Mouse (Mus musculus) activated CD4-positive, CD25-positive, alpha-beta regulatory T cell, adult 4 months (primary cell): ENCODE data around the gene Pygl. TPM values are rescaled to one million over a fixed set of nuclear protein-coding genes. Genes with fewer than 3 reads are reported as not detected.
A peak's percentile ranks its signal among the peaks of the same experiment; 100 is the strongest.

Source experiments
- ATAC-seq: one replicate; pipeline ENCODE4 v1.8.0; 2017
- polyA plus RNA-seq, 2 experiments: library from polyadenylated mRNA; unstranded; fragments of 100-300 nt; shearing (Covaris generic); gene quantifications; one replicate each; pipeline ENCODE4 v1.2.1; 2017

Pygl gene
- under 1 TPM; 0.17 to 0.42 TPM for polyA plus RNA-seq

GRCm38 (mm10) chr12:70231294-70231693 lies at the start of gene Pygl:
Pygl (minus strand) TSS chr12:70231488.
- ATAC-seq: no peak

DNA sequence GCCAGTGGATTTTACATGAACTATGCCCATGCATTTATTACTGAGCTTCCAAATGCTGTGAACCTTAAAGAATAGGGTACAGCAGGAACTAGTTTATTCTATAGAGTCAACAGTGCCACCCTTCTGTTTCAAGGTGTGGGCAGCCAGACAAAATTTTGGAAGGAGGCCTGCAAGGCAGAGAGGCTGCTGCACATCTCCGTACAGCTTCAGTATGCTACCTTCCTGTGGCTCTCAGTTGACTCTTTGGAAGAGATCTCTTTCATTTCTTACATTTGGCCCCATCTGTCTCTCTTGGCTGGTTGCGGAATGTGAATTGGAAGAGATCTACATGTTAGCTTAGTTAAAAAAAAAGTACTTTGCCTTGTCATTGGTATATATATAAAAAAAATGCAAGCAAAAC lies 49.6 kb upstream of the Pygl start:
- ATAC-seq: no peak

- no peak for ATAC-seq
These were observed 49.1 kb upstream of the Pygl start for GRCm38 (mm10) chr12:70280381-70280780.

DNA sequence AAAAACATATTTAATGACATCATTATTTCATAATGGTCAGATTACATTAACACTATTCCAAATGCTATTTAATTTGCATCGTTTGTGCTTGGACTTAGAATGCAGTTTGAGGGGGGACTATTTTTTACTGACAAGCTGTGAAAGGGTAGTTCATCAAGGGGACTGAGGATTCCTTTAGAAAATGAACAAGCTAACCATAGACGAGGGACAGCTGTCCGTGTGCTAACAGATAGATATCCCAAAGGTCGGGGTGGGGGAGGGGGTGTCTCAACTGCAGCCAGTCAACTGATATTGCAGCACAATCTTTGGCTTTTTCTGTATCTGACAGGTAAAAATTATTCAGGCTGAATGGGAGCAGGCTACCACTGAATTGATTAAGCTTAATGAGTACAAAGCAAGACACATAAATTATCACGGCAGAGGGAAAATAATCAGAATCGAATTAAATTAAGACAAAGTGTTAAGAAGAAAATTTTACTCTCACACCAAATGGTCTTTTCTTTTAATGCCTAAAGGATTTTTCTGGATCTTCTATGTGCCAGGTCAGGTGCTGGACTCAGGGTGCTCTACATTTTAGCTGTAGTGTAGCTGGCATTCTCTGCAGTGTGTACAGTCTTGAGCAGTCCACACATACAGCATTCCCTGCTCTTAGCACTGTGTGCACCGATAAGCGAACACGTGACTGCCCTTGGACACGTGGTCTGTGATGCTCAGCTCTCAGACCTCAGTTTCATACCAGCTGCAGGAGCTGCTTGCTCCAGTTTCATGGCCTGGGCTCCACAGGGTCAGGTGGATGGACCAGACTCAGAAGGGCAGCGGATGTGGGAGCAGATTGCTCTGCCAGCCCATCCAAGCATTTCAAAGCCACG lies 46.0 kb upstream of the Pygl start:
- ATAC-seq: no peak

- no peak for ATAC-seq
These were observed 38.4 kb upstream of the Pygl start for GRCm38 (mm10) chr12:70269724-70270123.

- no peak for ATAC-seq
These were observed 36.0 kb upstream of the Pygl start for GRCm38 (mm10) chr12:70267314-70267713.

DNA sequence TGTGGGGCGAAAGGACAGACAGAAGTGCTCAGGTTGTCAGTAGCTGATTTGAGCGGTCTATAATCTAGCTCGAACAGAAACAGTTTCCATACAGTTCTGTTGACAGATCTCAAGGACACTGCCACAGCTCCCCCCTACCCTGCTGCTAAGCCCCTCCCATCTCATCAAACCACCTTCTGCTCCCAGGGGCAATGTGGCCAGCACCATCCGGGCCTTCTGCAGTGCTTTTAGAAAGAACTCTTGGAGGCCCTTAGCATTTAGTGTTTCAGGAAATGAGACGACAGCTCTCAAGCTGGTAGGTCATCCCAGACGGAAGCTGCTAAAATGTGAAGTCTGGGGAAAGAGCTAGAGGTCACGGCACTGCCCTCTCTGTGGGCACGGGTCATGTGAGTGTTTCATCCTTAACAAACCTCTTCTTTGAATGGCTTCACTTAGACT lies 35.2 kb upstream of the Pygl start:
- ATAC-seq: no peak

DNA sequence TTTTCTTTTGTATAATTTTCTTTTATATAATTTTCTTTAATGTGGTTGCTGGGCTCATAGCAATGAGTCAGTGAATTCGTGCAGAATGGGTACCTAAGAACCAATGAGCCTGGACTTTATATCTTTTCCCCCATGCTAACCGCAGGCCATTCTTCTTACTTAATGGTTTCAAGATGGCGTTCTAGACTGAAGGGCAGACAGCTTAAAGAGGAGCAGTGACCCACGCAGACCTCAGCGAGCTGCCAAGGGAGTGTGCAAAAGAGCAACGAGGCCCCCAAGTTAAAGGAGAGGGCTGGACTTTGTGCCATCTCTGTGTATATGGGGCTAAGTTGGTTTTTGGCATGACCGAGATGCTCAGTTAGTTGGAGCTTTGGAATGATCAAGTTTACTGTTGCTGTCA lies 32.4 kb upstream of the Pygl start:
- ATAC-seq: no peak

GRCm38 (mm10) chr12:70262271-70262953 lies 31.1 kb upstream of the Pygl start:
- ATAC-seq: no peak

DNA sequence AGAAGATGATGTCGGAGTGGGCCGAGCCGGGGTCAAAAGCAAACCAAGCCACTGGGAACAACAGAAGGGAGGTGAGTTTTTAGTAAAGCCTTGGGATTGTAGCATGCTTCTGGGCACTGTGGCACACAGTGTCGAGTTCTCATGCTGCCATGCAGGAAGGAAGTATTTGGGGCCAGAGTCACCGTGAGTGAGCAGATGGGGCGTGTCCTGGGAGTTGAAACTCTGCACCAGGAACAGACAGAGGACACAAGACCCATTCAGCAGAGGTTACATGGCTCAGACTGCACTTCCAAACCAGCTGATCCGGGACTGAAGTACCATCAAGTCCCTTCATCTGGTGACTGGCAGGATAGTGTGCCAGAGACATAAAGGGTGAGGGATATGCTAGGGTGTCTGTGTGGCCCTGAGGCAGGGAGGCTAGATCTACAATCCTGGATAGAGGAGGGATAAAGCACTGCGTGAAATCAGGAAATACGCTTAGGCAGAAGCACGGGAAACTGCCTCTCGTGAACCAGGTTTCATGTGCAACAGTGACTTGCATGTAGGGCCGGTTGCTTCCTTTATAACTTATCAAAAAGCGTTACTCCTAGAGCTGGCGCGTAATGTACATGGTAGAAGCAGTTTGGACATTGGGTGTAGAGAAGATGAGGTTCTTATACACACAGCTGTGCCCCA lies 20.1 kb upstream of the Pygl start:
- no peak for ATAC-seq

GRCm38 (mm10) chr12:70249616-70250157 lies 18.4 kb upstream of the Pygl start:
- no peak for ATAC-seq

GRCm38 (mm10) chr12:70247683-70248474 lies 16.6 kb upstream of the Pygl start:
- no peak for ATAC-seq

DNA sequence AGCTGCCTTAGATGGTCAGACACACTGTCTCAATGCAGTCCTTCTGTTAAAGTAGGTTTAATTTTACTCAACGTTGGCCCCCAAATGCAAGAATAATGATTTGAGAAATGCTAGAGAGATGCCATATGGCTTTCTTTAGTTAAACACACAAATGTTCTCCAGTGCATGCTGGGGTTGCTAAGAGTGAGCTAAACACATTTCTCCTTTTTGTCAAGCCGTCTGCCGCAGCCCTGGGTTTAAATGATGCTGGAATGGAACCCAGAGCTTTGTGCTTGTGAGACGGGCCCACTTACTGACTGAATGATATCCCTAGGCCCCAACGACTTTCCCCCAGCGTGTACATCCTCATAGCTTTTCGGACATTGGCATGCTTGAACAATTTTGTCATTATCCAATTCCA lies 11.3 kb upstream of the Pygl start:
- no peak for ATAC-seq

GRCm38 (mm10) chr12:70239741-70240140 lies 8.5 kb upstream of the Pygl start:
- no peak for ATAC-seq

DNA sequence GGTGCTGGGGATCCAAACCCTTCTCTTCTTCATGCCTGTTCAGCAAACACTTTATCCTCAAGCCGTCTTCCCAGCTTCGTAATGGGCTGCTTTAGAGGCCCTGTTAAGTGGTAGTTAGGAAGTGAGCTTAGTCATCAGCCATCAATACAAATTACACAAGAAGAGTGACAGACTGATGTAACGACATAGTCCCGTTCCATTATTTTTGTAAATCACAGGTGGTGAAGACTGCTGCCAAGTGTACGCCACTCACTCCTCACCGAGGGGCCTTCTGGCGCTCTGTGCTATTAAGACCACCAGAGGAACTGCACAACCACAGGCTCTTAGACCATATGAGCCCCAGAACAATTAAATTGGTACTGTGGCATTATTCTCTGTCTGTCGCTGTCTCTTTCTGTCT lies 7.3 kb upstream of the Pygl start:
- no peak for ATAC-seq

DNA sequence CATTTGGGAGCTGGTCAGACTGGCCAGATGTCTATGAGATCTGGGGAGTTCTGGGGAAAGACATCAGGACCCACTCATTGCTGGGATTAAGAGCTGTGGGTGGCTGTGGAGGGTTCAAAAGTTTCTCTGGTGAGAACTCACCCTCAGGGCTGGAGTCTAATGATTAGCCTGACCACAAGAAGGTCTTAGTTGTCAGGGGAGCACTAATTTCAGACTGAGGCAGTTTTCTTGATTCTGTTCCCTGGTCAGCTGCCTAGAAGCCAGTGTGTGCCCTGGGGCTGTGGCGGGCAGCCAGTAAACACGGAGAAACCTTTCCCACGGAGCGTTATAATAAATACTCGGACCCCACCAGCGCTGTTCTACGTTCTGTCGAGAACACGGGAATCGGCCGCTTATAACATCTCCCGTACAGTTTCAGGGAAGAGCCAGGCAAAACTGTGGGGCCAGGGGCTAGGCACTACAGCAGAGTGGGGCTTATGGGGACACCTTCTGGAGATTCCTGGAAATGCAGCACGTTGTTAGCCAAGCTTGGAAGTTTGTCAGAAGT lies 3.7 kb upstream of the Pygl start:
- ATAC-seq: no peak

DNA sequence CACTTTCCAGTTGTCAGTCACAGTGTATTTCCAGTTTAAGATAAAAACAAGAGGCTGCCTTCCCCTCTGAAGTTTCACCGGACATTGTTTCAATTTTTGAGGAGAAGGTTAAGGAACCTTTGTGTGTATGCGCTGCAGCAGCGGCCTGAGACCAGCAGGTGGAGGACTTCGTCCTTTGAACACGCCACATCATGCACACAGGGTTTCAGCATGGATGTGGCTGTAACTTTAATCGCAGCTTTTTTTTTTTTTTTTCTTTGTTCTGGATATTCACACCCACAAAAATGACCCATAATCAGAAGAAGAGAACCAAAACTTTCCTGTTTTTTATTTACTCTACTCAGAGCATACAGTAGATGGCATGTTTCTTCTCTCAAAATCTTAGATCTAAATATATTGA lies 3.1 kb upstream of the Pygl start:
- peak; percentile 66 for ATAC-seq

DNA sequence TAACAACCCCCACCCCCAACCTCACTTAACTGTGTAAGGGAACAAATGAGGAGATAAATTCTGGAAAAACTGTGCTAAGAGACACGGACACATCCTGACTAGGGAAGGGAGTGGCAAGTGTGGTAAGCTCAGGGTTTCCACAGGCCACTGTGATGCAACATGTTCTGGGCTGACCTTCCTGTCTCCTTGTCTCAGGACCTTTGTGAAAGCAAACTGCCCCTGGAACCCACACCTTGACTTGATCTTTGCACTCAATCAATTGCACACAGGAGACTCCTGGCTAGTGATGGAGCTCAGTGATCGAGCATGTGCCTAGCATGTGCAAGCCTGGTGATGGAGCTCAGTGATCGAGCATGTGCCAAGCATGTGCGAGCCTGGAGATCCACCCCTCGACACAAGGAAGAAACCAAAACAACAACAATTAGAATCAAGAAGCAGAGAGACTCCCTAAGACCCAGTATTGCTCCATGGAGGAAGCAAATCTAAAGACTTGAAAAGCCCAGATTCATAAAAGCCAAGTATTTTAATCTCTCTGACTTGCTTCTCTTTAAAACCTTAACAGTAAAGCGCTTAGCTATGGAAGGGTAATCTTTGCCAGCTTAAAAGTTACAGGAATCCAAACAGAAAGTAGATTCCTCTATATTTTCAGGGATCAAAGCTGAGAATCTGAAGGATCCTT lies 2.5 kb upstream of the Pygl start:
- ATAC-seq: no peak

DNA sequence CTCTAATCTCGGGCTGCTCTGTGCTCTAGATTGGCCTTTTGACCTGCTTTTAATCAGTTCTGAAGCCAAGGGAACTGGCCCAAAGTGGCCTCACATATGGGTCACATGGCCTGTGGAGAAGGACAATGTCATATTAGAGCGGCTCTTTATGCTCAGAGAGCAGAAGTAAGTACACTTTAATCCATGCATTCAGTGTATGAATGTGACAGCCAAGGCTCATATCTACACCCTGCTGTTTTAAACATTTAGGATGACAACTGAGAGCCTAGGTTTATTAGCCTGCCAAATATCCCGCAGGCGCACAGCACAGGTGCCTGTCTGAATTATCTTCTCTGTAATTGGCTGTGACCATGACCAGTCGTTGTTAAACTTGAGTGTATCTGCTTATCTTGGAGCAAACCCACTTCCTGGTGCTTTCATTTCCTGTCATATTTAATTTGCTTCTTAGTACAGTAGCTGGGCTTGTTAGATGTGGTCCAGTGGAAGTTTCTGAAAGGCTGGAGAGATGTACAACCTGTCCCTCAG lies 794 bp upstream of the Pygl start:
- peak; percentile 90 for ATAC-seq

DNA sequence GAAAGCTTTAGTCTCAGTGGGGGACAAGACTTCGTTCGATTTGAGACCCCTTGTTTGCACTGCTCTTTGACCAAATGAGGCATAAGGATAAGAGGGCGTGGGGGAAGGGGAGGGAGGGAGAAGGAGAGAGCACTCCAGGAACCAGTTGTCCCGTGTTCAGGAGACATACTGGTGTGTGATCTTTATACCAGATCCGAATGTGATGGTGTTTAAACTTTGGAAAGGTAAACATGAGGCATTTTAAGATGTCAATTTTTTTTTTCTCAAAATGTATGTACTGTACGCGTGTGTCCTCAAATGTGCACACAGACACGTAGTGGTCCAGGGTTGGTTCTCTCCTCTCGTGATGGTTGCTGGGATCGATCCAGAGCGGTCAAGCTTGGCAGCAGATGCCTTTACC lies 3.1 kb downstream of the Pygl start:
- ATAC-seq: no peak
